Mouse (Mus musculus): ENCODE data around the gene Kremen1. TPM values are rescaled to one million over a fixed set of nuclear protein-coding genes. Genes with fewer than 3 reads are reported as not detected.

Kremen1 gene
- total and polyA plus RNA-seq, 3 experiments: 5.0 to 11.8 (median 7.3) TPM

DNA sequence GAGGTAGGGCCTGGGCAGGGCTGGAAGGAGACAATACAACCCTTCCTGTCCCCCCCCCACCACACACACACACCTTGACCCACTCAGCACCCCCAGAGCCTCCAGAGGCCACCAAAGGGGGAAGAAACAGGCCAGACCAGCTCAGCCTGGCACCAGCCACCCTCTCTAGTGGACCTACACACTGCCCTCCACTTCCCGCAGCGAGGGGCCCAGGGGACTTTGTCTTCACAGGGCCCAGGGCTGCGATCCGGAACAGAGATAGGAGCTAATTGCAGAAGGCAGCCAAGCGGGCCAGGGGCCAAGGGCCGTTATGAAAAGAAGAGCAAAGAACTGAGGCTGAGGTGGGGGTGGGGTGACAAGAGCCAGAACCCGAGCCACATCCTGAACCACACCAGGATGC lies 112.1 kb downstream of the Kremen1 start:
- Histone ChIP-seq H3K4me3 (replicated peaks in 1 of 3; ENCODE audit: low read depth in 2 of 3, low read length in 2 of 3, poor library complexity in 1 of 3) (no peak overlapping the region), H3K9me3 (replicated peaks; ENCODE audit: low read length) (no peaks in the 10 kb centered on the region), H3K4me2 (ENCODE audit: insufficient read depth, low read depth, poor library complexity, severe bottlenecking) (no peak overlapping the region), H3K27ac (ENCODE audit: insufficient read depth, low read depth) (no peak overlapping the region), H3K79me2 (replicated peaks; ENCODE audit: control insufficient read depth, extremely low read depth, insufficient read depth, poor library complexity, severe bottlenecking) (no peaks in the 10 kb centered on the region), H3K36me3 (replicated peaks in 1 of 2; ENCODE audit: control insufficient read depth in 1 of 2, insufficient read depth in 1 of 2, low read length in 1 of 2) (no peaks in the 10 kb centered on the region), H3K9ac (ENCODE audit: insufficient read depth, low read depth) (no peak overlapping the region), H3K4me1 (ENCODE audit: control insufficient read depth in 1 of 2, insufficient read depth in 2 of 2) (peaks cover 14 to 41% of the 10 kb centered on the region in 2 experiments), H3K27me3 (replicated peaks) (peaks cover 10% of the 10 kb centered on the region)
- TF ChIP-seq SMC3 (IDR thresholded peaks at IDR 0.05; ENCODE audit: low read depth, low read length) (no peak), ZNF384 (IDR thresholded peaks at IDR 0.05; ENCODE audit: low read depth, low read length) (no peak), RCOR1 (conservative IDR thresholded peaks at IDR 0.05; ENCODE audit: low read depth, low read length) (no peak), MAX (IDR thresholded peaks at IDR 0.05; ENCODE audit: low read length) (no peak), MAFK (IDR thresholded peaks at IDR 0.05; ENCODE audit: insufficient replicate concordance, low read length) (no peak), CHD1 (IDR thresholded peaks at IDR 0.05; ENCODE audit: low read depth, low read length) (no peak), IRF4 (IDR thresholded peaks at IDR 0.05; ENCODE audit: low read depth, low read length) (no peak), USF1 (IDR thresholded peaks at IDR 0.05; ENCODE audit: low read depth, low read length) (no peak)
- dilution Hi-C loops (cut with MboI; ENCODE audit: extremely low pct_ligation_motif_present, extremely low pct_unique_long_range_greater_than_20kb, low sequenced_read_pairs) (no loop called here), in situ Hi-C loops (cut with MboI; ENCODE audit: low pct_ligation_motif_present, low pct_unique_long_range_greater_than_20kb, low sequenced_read_pairs) (no loop called here)
- DNase-seq (ENCODE audit: extremely low read depth): no peak

DNA sequence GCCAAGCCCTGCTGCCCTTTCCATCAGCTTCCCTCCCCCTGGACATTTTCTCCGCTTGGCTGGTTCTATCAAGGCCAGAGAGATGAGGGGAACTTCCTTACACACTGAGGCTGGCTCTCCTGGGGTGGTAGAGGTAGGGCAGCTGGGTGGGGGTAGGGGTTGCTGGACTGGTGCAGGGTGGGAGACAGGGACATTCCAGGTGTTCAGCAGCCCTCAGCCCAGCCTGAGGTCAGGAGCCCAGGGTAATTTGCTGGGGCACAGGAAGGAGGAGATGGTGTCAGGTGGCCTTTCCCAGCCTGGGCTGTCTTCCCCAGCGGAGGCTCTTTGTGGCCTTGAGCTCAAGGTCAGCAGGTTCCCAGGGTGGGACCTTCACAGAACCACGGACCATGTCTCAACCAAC lies 115.8 kb downstream of the Kremen1 start:
- DNase-seq (ENCODE audit: extremely low read depth): no peak
- no peak overlapping the region for H3K4me3 ChIP-seq (replicated peaks in 1 of 3; ENCODE audit: low read depth in 2 of 3, low read length in 2 of 3, poor library complexity in 1 of 3)
- no peak overlapping the region for H3K9ac ChIP-seq (ENCODE audit: insufficient read depth, low read depth)
- no peak overlapping the region for H3K27ac ChIP-seq (ENCODE audit: insufficient read depth, low read depth)
- H3K9me3 ChIP-seq (replicated peaks; ENCODE audit: low read length): no peaks in the 10 kb centered on the region
- in situ Hi-C loops (cut with MboI; ENCODE audit: low pct_ligation_motif_present, low pct_unique_long_range_greater_than_20kb, low sequenced_read_pairs): no loop called here
- dilution Hi-C loops (cut with MboI; ENCODE audit: extremely low pct_ligation_motif_present, extremely low pct_unique_long_range_greater_than_20kb, low sequenced_read_pairs): no loop called here
- no peaks in the 10 kb centered on the region for H3K79me2 ChIP-seq (replicated peaks; ENCODE audit: control insufficient read depth, extremely low read depth, insufficient read depth, poor library complexity, severe bottlenecking)
- H3K4me1 ChIP-seq (ENCODE audit: control insufficient read depth in 1 of 2, insufficient read depth in 2 of 2): peaks cover 12 to 30% of the 10 kb centered on the region in 2 experiments
- no peak overlapping the region for H3K4me2 ChIP-seq (ENCODE audit: insufficient read depth, low read depth, poor library complexity, severe bottlenecking)
- peaks cover 21% of the 10 kb centered on the region for H3K27me3 ChIP-seq (replicated peaks)
- H3K36me3 ChIP-seq (replicated peaks in 1 of 2; ENCODE audit: control insufficient read depth in 1 of 2, insufficient read depth in 1 of 2, low read length in 1 of 2): no peaks in the 10 kb centered on the region
- TF ChIP-seq HCFC1 (IDR thresholded peaks at IDR 0.05; ENCODE audit: low read depth, low read length): no peak
- TF ChIP-seq RAD21 (IDR thresholded peaks at IDR 0.05; ENCODE audit: low read depth, low read length): no peak
- no peak for TF ChIP-seq ZMIZ1 (IDR thresholded peaks at IDR 0.05; ENCODE audit: low read depth, low read length)
- no peak for TF ChIP-seq PAX5 (IDR thresholded peaks at IDR 0.05; ENCODE audit: low read length)
- no peak for TF ChIP-seq POLR2A (IDR thresholded peaks at IDR 0.05; ENCODE audit: low read depth, low read length)
- TF ChIP-seq RCOR1 (conservative IDR thresholded peaks at IDR 0.05; ENCODE audit: low read depth, low read length): no peak
- TF ChIP-seq USF2 (conservative IDR thresholded peaks at IDR 0.05; ENCODE audit: low read depth, low read length): no peak
- TF ChIP-seq ELF1 (IDR thresholded peaks at IDR 0.05; ENCODE audit: low read depth, low read length): no peak
- no peak for TF ChIP-seq MAFK (IDR thresholded peaks at IDR 0.05; ENCODE audit: insufficient replicate concordance, low read length)
- TF ChIP-seq ZNF384 (IDR thresholded peaks at IDR 0.05; ENCODE audit: low read depth, low read length): no peak
- no peak for TF ChIP-seq MXI1 (IDR thresholded peaks at IDR 0.05; ENCODE audit: low read depth, low read length)

Data from CH12.LX (cell line).